ENCODE assay signal across 14 mouse cellular contexts in genomic region chr7:129650717-129651116, GRCm38 (mm10). TPM values are rescaled to one million over a fixed set of nuclear protein-coding genes. Genes with fewer than 3 reads are reported as not detected.
DNase-seq lines count a peak whose midpoint lies in the region; ATAC-seq and TF ChIP-seq lines count a peak whose summit lies in the region.
"Had no signal": no experiment of that assay in that cellular context is flagged by ENCODE, and none has a peak within 500 bp of the region (broad histone marks: within the 10 kb centered on the region; RNA-seq: fewer than 3 reads in every experiment).

No protein-coding gene starts in this region.

- no peaks in the 10 kb centered on the region for H3K9me3 ChIP-seq in forebrain, embryonic 15.5 days
- H3K9me3 ChIP-seq in forebrain, embryonic 10.5 days = no peaks in the 10 kb centered on the region
- no peaks in the 10 kb centered on the region for H3K9me3 ChIP-seq in lung, postnatal 0 days (ENCODE audit: low read length)
- no peaks in the 10 kb centered on the region for H3K9me3 ChIP-seq in embryonic facial prominence, embryonic 13.5 days
- H3K9me3 ChIP-seq in neural tube, embryonic 15.5 days (replicated peaks) = no peaks in the 10 kb centered on the region
- no peaks in the 10 kb centered on the region for H3K9me3 ChIP-seq in liver, postnatal 0 days (ENCODE audit: low read length)
- H3K9me3 ChIP-seq: liver, embryonic 13.5 days had no signal

- H3K36me3 ChIP-seq in forebrain, embryonic 15.5 days = no peaks in the 10 kb centered on the region
- H3K36me3 ChIP-seq in forebrain, embryonic 10.5 days (replicated peaks) = no peaks in the 10 kb centered on the region
- H3K36me3 ChIP-seq in lung, postnatal 0 days (ENCODE audit: insufficient read depth, low read length) = no peaks in the 10 kb centered on the region
- H3K36me3 ChIP-seq in embryonic facial prominence, embryonic 13.5 days = no peaks in the 10 kb centered on the region
- no peaks in the 10 kb centered on the region for H3K36me3 ChIP-seq in neural tube, embryonic 15.5 days
- no peaks in the 10 kb centered on the region for H3K36me3 ChIP-seq in liver, postnatal 0 days (replicated peaks; ENCODE audit: insufficient read depth, low read length)
- H3K36me3 ChIP-seq: liver, embryonic 13.5 days had no signal

- peaks cover 53% of the 10 kb centered on the region for H3K4me1 ChIP-seq in forebrain, embryonic 15.5 days
- H3K4me1 ChIP-seq in forebrain, embryonic 10.5 days = peaks cover 47% of the 10 kb centered on the region
- H3K4me1 ChIP-seq in lung, postnatal 0 days (ENCODE audit: insufficient read depth, low read depth, low read length) = peaks cover 3% of the 10 kb centered on the region; the same call in 1 of the 2 replicates
- H3K4me1 ChIP-seq in lung, adult 2 months (ENCODE audit: control insufficient read depth, insufficient read depth, low read length) = no peaks in the 10 kb centered on the region; the same call in 1 of the 2 replicates
- H3K4me1 ChIP-seq in embryonic facial prominence, embryonic 13.5 days = peaks cover 49% of the 10 kb centered on the region
- peaks cover 40% of the 10 kb centered on the region for H3K4me1 ChIP-seq in neural tube, embryonic 15.5 days
- no peaks in the 10 kb centered on the region for H3K4me1 ChIP-seq in liver, postnatal 0 days (ENCODE audit: insufficient read depth)

- no peak overlapping the region for H3K4me2 ChIP-seq in forebrain, embryonic 15.5 days (replicated peaks)
- no peak overlapping the region for H3K4me2 ChIP-seq in lung, postnatal 0 days (replicated peaks; ENCODE audit: low read depth, low read length)
- no peak overlapping the region for H3K4me2 ChIP-seq in embryonic facial prominence, embryonic 13.5 days
- H3K4me2 ChIP-seq in neural tube, embryonic 15.5 days = no peak overlapping the region
- H3K4me2 ChIP-seq in liver, postnatal 0 days (ENCODE audit: low read depth, low read length) = no peak overlapping the region
- H3K4me2 ChIP-seq: heart, embryonic 11.5 days; liver, embryonic 13.5 days had no signal

- ATAC-seq in forebrain, embryonic 15.5 days (replicated peaks) = peak; percentile 49
- peak; percentile 29 for ATAC-seq in lung, postnatal 0 days
- ATAC-seq in embryonic facial prominence, embryonic 13.5 days (ENCODE audit: insufficient number of reproducible peaks, insufficient read depth, low FRiP score, low TSS enrichment, low read depth) = no peak
- ATAC-seq in neural tube, embryonic 15.5 days (ENCODE audit: low FRiP score) = 0 out of 2 replicates have a peak, but pooled peaks have one; percentile 18
- ATAC-seq in liver, postnatal 0 days = no peak
- ATAC-seq: activated CD4-positive, CD25-positive, alpha-beta regulatory T cell, adult 4 months; intestine, postnatal 0 days had no signal

- H3K27ac ChIP-seq in forebrain, embryonic 15.5 days (replicated peaks) = no peak overlapping the region
- H3K27ac ChIP-seq in forebrain, embryonic 10.5 days = no peak overlapping the region
- H3K27ac ChIP-seq in lung, postnatal 0 days (ENCODE audit: low read length) = no peak overlapping the region
- peak overlapping the region; percentile 56 for H3K27ac ChIP-seq in embryonic facial prominence, embryonic 13.5 days
- no peak overlapping the region for H3K27ac ChIP-seq in neural tube, embryonic 15.5 days (replicated peaks)
- H3K27ac ChIP-seq in liver, postnatal 0 days (ENCODE audit: low read depth) = no peak overlapping the region
- H3K27ac ChIP-seq: gastrocnemius, adult 2 months; liver, embryonic 13.5 days had no signal

- H3K4me3 ChIP-seq in forebrain, embryonic 15.5 days = no peak overlapping the region
- H3K4me3 ChIP-seq in forebrain, embryonic 10.5 days = no peak overlapping the region
- no peak overlapping the region for H3K4me3 ChIP-seq in lung, postnatal 0 days (ENCODE audit: low read depth, low read length)
- H3K4me3 ChIP-seq in lung, adult 2 months (replicated peaks; ENCODE audit: extremely low read depth, low read depth, low read length) = no peak overlapping the region
- no peak overlapping the region for H3K4me3 ChIP-seq in embryonic facial prominence, embryonic 13.5 days
- H3K4me3 ChIP-seq in neural tube, embryonic 15.5 days (replicated peaks) = no peak overlapping the region
- H3K4me3 ChIP-seq in liver, postnatal 0 days (ENCODE audit: low read depth, low read length) = no peak overlapping the region
- H3K4me3 ChIP-seq: gastrocnemius, adult 2 months; liver, embryonic 13.5 days had no signal

- no peaks in the 10 kb centered on the region for H3K27me3 ChIP-seq in forebrain, embryonic 15.5 days
- peaks cover 68% of the 10 kb centered on the region for H3K27me3 ChIP-seq in forebrain, embryonic 10.5 days (ENCODE audit: poor library complexity, severe bottlenecking)
- H3K27me3 ChIP-seq in lung, postnatal 0 days (replicated peaks; ENCODE audit: insufficient read depth, low read length) = no peaks in the 10 kb centered on the region
- H3K27me3 ChIP-seq in embryonic facial prominence, embryonic 13.5 days = no peaks in the 10 kb centered on the region; the same call in 1 of the 2 replicates
- H3K27me3 ChIP-seq in neural tube, embryonic 15.5 days (replicated peaks) = peaks cover 8% of the 10 kb centered on the region; the same call in 1 of the 2 replicates
- no peaks in the 10 kb centered on the region for H3K27me3 ChIP-seq in liver, postnatal 0 days (ENCODE audit: insufficient read depth, low read length)
- H3K27me3 ChIP-seq: liver, embryonic 13.5 days had no signal

- no peak for TF ChIP-seq CTCF in lung, postnatal 0 days (IDR thresholded peaks at IDR 0.05)
- TF ChIP-seq CTCF in lung, adult 2 months (IDR thresholded peaks at IDR 0.05; ENCODE audit: insufficient read depth, low read length) = no peak
- no peak for TF ChIP-seq CTCF in liver, postnatal 0 days (IDR thresholded peaks at IDR 0.05; ENCODE audit: low read depth)

- 40% methylated on average over 5 of the region's 5 CpGs for WGBS in forebrain, embryonic 15.5 days
- WGBS in forebrain, embryonic 10.5 days = 95% methylated on average over 5 of the region's 5 CpGs
- whole genome bisulfite sequencing in lung, postnatal 0 days = 49% methylated on average over 5 of the region's 5 CpGs
- WGBS in lung, adult 2 months = 63% methylated on average over 5 of the region's 5 CpGs
- WGBS in embryonic facial prominence, embryonic 13.5 days = 83% methylated on average over 5 of the region's 5 CpGs
- WGBS in neural tube, embryonic 15.5 days = 66% methylated on average over 5 of the region's 5 CpGs
- 82% methylated on average over 5 of the region's 5 CpGs for WGBS in liver, postnatal 0 days (ENCODE audit: insufficient replicate concordance)

- no peak for TF ChIP-seq POLR2A in lung, adult 2 months (IDR thresholded peaks at IDR 0.05; ENCODE audit: borderline replicate concordance, extremely low read depth, low read depth, low read length)

- H3K9ac ChIP-seq in forebrain, embryonic 15.5 days (replicated peaks) = no peak overlapping the region
- H3K9ac ChIP-seq in lung, postnatal 0 days (replicated peaks; ENCODE audit: low read depth) = no peak overlapping the region
- H3K9ac ChIP-seq in embryonic facial prominence, embryonic 13.5 days = no peak overlapping the region; the same call in 1 of the 2 replicates
- H3K9ac ChIP-seq in neural tube, embryonic 15.5 days (replicated peaks) = no peak overlapping the region
- H3K9ac ChIP-seq in liver, postnatal 0 days (replicated peaks) = no peak overlapping the region
- H3K9ac ChIP-seq: liver, embryonic 13.5 days had no signal

- DNase-seq in forebrain, embryonic 10.5 days (ENCODE audit: extremely low spot score, low spot score) = no peak
- no peak for DNase-seq in lung, postnatal 0 days (ENCODE audit: low spot score)
- no peak for DNase-seq in lung, adult 2 months
- DNase-seq in liver, postnatal 0 days = no peak
- no peak for DNase-seq in cerebellum, adult 18-20 months
- DNase-seq: cerebellum, postnatal 25 days; gastrocnemius, adult 2 months; liver, embryonic 13.5 days had no signal

- no peak for TF ChIP-seq EP300 in lung, postnatal 0 days (IDR thresholded peaks at IDR 0.05)
- TF ChIP-seq EP300 in liver, postnatal 0 days (IDR thresholded peaks at IDR 0.05; ENCODE audit: low read depth) = no peak

RNA-seq across cellular contexts. Expression of gene Wdr11, which starts 59.1 kb away (rescaled TPM):
- 37.7 and 38.3 TPM in 2 replicates for polyA plus RNA-seq in forebrain, embryonic 15.5 days (2015; fragmentation: Nextera tagmentation; extraction: Ambion mirVana)
- polyA plus RNA-seq in forebrain, embryonic 10.5 days (2016; fragmentation: Nextera tagmentation; extraction: Ambion mirVana) = 37.7 and 41.2 TPM in 2 replicates
- 20.3 and 21.0 TPM in 2 replicates for polyA plus RNA-seq in lung, postnatal 0 days (2015; fragmentation: Nextera tagmentation; extraction: Ambion mirVana)
- polyA plus RNA-seq in lung, adult 2 months (2012; rRNA removed) = 16.1 and 28.1 TPM in 2 replicates
- polyA plus RNA-seq in embryonic facial prominence, embryonic 13.5 days (2015; fragmentation: Nextera tagmentation; extraction: Ambion mirVana) = 42.2 and 44.2 TPM in 2 replicates
- 32.8 and 34.4 TPM in 2 replicates for polyA plus RNA-seq in neural tube, embryonic 15.5 days (2015; fragmentation: Nextera tagmentation; extraction: Ambion mirVana)
- 8.1 and 9.2 TPM in 2 replicates for polyA plus RNA-seq in liver, postnatal 0 days (2015; fragmentation: Nextera tagmentation; extraction: Ambion mirVana)

Comparison
In these comparisons a context has a peak if more than half of its experiments do, and no peak if none do; other contexts are left out.
1. ATAC-seq: peak in forebrain, embryonic 15.5 days (single experiment), lung, postnatal 0 days (single experiment) and neural tube, embryonic 15.5 days (single experiment); none in embryonic facial prominence, embryonic 13.5 days (single experiment) and liver, postnatal 0 days (single experiment).